In the genomic region with DNA sequence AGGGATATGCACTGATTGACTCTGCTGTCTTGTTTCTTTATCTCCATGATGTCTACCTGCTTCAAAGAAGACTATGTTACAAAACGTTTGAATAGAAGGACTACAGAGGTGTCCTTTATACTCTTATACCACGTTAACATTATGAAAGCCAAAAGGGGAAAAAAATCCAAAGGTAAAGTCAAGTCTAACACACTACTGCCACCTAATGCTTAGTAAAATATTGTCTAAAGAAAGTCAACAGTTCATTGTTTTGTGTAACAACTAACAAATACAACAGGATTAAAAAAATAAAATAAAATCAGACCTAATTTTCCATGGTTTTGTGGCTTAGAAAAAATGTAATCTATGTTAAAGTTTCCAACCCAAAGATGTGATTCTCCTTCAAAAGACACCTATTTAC, we compare ENCODE assay signal across 27 mouse cellular contexts. TPM values are rescaled to one million over a fixed set of nuclear protein-coding genes. Genes with fewer than 3 reads are reported as not detected.
DNase-seq lines count a peak whose midpoint lies in the region; ATAC-seq and TF ChIP-seq lines count a peak whose summit lies in the region.
"Had no signal": no experiment of that assay in that cellular context is flagged by ENCODE, and none has a peak within 500 bp of the region (broad histone marks: within the 10 kb centered on the region; RNA-seq: fewer than 3 reads in every experiment).

No protein-coding gene starts in this region.

- H3K9ac ChIP-seq in forebrain, embryonic 14.5 days (ENCODE audit: low read length) = no peak overlapping the region
- no peak overlapping the region for H3K9ac ChIP-seq in forebrain, embryonic 11.5 days (ENCODE audit: low read length)
- H3K9ac ChIP-seq in midbrain, embryonic 11.5 days (ENCODE audit: low read length) = no peak overlapping the region
- no peak overlapping the region for H3K9ac ChIP-seq in stomach, postnatal 0 days (ENCODE audit: low read length)
- H3K9ac ChIP-seq: embryonic facial prominence, embryonic 13.5 days; forebrain, embryonic 13.5 days; kidney, embryonic 15.5 days; limb, embryonic 13.5 days; liver, embryonic 14.5 days; lung, embryonic 14.5 days had no signal

- no peak for TF ChIP-seq POLR2A in kidney, adult 2 months (IDR thresholded peaks at IDR 0.05; ENCODE audit: low read depth, low read length)

- no peak for TF ChIP-seq EP300 in stomach, postnatal 0 days (optimal IDR thresholded peaks at IDR 0.05)

- no peak overlapping the region for H3K4me2 ChIP-seq in forebrain, embryonic 14.5 days (ENCODE audit: low read length)
- no peak overlapping the region for H3K4me2 ChIP-seq in forebrain, embryonic 11.5 days (ENCODE audit: low read depth, low read length, severe bottlenecking)
- no peak overlapping the region for H3K4me2 ChIP-seq in midbrain, embryonic 11.5 days
- H3K4me2 ChIP-seq in stomach, postnatal 0 days (replicated peaks; ENCODE audit: low read depth) = no peak overlapping the region
- H3K4me2 ChIP-seq: embryonic facial prominence, embryonic 13.5 days; forebrain, embryonic 13.5 days; heart, embryonic 11.5 days; kidney, embryonic 15.5 days; limb, embryonic 13.5 days; lung, embryonic 14.5 days had no signal

- H3K27ac ChIP-seq in forebrain, embryonic 14.5 days (ENCODE audit: low read depth, low read length) = no peak overlapping the region
- no peak overlapping the region for H3K27ac ChIP-seq in forebrain, embryonic 11.5 days (ENCODE audit: low read depth, low read length)
- no peak overlapping the region for H3K27ac ChIP-seq in kidney, adult 2 months (ENCODE audit: insufficient read depth, low read depth, low read length)
- H3K27ac ChIP-seq in midbrain, embryonic 11.5 days (ENCODE audit: low read depth, low read length) = no peak overlapping the region
- no peak overlapping the region for H3K27ac ChIP-seq in midbrain, embryonic 10.5 days (replicated peaks)
- no peak overlapping the region for H3K27ac ChIP-seq in stomach, postnatal 0 days (replicated peaks)
- H3K27ac ChIP-seq: embryonic facial prominence, embryonic 13.5 days; forebrain, embryonic 13.5 days; hindbrain, embryonic 10.5 days; kidney, embryonic 15.5 days; limb, embryonic 13.5 days; liver, embryonic 14.5 days had no signal

- H3K36me3 ChIP-seq in forebrain, embryonic 14.5 days (ENCODE audit: control insufficient read depth, insufficient read depth, low read length) = no peaks in the 10 kb centered on the region
- H3K36me3 ChIP-seq in forebrain, embryonic 11.5 days (ENCODE audit: control insufficient read depth, insufficient read depth, low read length) = no peaks in the 10 kb centered on the region
- H3K36me3 ChIP-seq in kidney, adult 2 months (ENCODE audit: control insufficient read depth, insufficient read depth, low read length) = no peaks in the 10 kb centered on the region
- no peaks in the 10 kb centered on the region for H3K36me3 ChIP-seq in midbrain, embryonic 11.5 days (ENCODE audit: control insufficient read depth, insufficient read depth, low read length)
- peaks cover 7% of the 10 kb centered on the region; the same call in 1 of the 2 replicates for H3K36me3 ChIP-seq in midbrain, embryonic 10.5 days
- H3K36me3 ChIP-seq in stomach, postnatal 0 days (ENCODE audit: control insufficient read depth, insufficient read depth, low read length) = no peaks in the 10 kb centered on the region
- H3K36me3 ChIP-seq: embryonic facial prominence, embryonic 13.5 days; hindbrain, embryonic 10.5 days; kidney, embryonic 15.5 days; limb, embryonic 13.5 days had no signal

- ATAC-seq in forebrain, embryonic 14.5 days = no peak
- ATAC-seq in forebrain, embryonic 11.5 days (replicated peaks; ENCODE audit: low FRiP score) = no peak
- no peak for ATAC-seq in midbrain, embryonic 11.5 days (ENCODE audit: low FRiP score)
- ATAC-seq in stomach, postnatal 0 days (ENCODE audit: low FRiP score, low TSS enrichment) = no peak
- ATAC-seq: forebrain, embryonic 13.5 days; inflammation-experienced regulatory T-cells, adult 6 months; midbrain, embryonic 16.5 days had no signal

- no peaks in the 10 kb centered on the region for H3K4me1 ChIP-seq in forebrain, embryonic 14.5 days (ENCODE audit: control insufficient read depth, insufficient read depth, low read length)
- H3K4me1 ChIP-seq in forebrain, embryonic 11.5 days (replicated peaks; ENCODE audit: control insufficient read depth, insufficient read depth, low read length) = peaks cover 5% of the 10 kb centered on the region; the same call in 1 of the 2 replicates
- peaks cover 2% of the 10 kb centered on the region; the same call in 1 of the 2 replicates for H3K4me1 ChIP-seq in kidney, adult 2 months (ENCODE audit: control insufficient read depth, insufficient read depth, low read length)
- H3K4me1 ChIP-seq in midbrain, embryonic 11.5 days (ENCODE audit: control insufficient read depth, insufficient read depth, low read length) = peaks cover 5% of the 10 kb centered on the region
- H3K4me1 ChIP-seq in midbrain, embryonic 10.5 days = peaks cover 17% of the 10 kb centered on the region
- no peaks in the 10 kb centered on the region for H3K4me1 ChIP-seq in stomach, postnatal 0 days (replicated peaks; ENCODE audit: control insufficient read depth, insufficient read depth)
- H3K4me1 ChIP-seq: kidney, embryonic 15.5 days had no signal

- no peaks in the 10 kb centered on the region for H3K9me3 ChIP-seq in forebrain, embryonic 14.5 days (replicated peaks; ENCODE audit: control insufficient read depth, low read length)
- H3K9me3 ChIP-seq in forebrain, embryonic 11.5 days (ENCODE audit: control insufficient read depth, low read length) = no peaks in the 10 kb centered on the region
- no peaks in the 10 kb centered on the region; the same call in 1 of the 2 replicates for H3K9me3 ChIP-seq in midbrain, embryonic 11.5 days (ENCODE audit: control insufficient read depth, low read length)
- H3K9me3 ChIP-seq in midbrain, embryonic 10.5 days (replicated peaks) = 0 out of 2 replicates have a peak, but pooled peaks cover 4% of the 10 kb centered on the region
- H3K9me3 ChIP-seq in stomach, postnatal 0 days (ENCODE audit: control insufficient read depth, low read length) = no peaks in the 10 kb centered on the region
- H3K9me3 ChIP-seq: embryonic facial prominence, embryonic 13.5 days; forebrain, embryonic 13.5 days; G1E; kidney, embryonic 15.5 days; megakaryocyte, embryonic 14.5 days had no signal

- peak; percentile 10 for DNase-seq in forebrain, embryonic 14.5 days (ENCODE audit: low spot score)
- DNase-seq in forebrain, embryonic 11.5 days (ENCODE audit: low spot score) = no peak
- peak; percentile 3 for DNase-seq in kidney, adult 2 months
- no peak for DNase-seq in kidney, postnatal 4 days
- peak; percentile 45 for DNase-seq in midbrain, embryonic 11.5 days (ENCODE audit: low spot score, missing footprints)
- DNase-seq in midbrain, embryonic 10.5 days (ENCODE audit: low spot score) = no peak
- no peak for DNase-seq in stomach, postnatal 0 days (ENCODE audit: low spot score)
- no peak for DNase-seq in layer of hippocampus, adult 9-10 months (ENCODE audit: low spot score)
- DNase-seq: adrenal gland, adult 8-10 months; cerebellum, adult 18-20 months; cerebellum, postnatal 25 days; layer of hippocampus, postnatal 36 days; lung, embryonic 14.5 days; right cerebral cortex, postnatal 14 days; spleen, adult 18-20 months had no signal

- no peaks in the 10 kb centered on the region for H3K27me3 ChIP-seq in forebrain, embryonic 14.5 days (replicated peaks; ENCODE audit: control insufficient read depth, insufficient read depth, low read length)
- no peaks in the 10 kb centered on the region for H3K27me3 ChIP-seq in forebrain, embryonic 11.5 days (ENCODE audit: control insufficient read depth, insufficient read depth, low read length)
- no peaks in the 10 kb centered on the region for H3K27me3 ChIP-seq in kidney, adult 2 months (replicated peaks; ENCODE audit: control insufficient read depth, insufficient read depth, low read length)
- H3K27me3 ChIP-seq in midbrain, embryonic 11.5 days (ENCODE audit: control insufficient read depth, insufficient read depth, low read length) = no peaks in the 10 kb centered on the region
- H3K27me3 ChIP-seq in midbrain, embryonic 10.5 days (ENCODE audit: low read depth, poor library complexity, severe bottlenecking) = no peaks in the 10 kb centered on the region
- H3K27me3 ChIP-seq in stomach, postnatal 0 days (ENCODE audit: control insufficient read depth, insufficient read depth, low read length) = no peaks in the 10 kb centered on the region
- H3K27me3 ChIP-seq: embryonic facial prominence, embryonic 13.5 days; forebrain, embryonic 13.5 days; kidney, embryonic 15.5 days; limb, embryonic 13.5 days; megakaryocyte, embryonic 14.5 days had no signal

- H3K4me3 ChIP-seq in forebrain, embryonic 14.5 days (ENCODE audit: low read depth, low read length) = no peak overlapping the region
- no peak overlapping the region for H3K4me3 ChIP-seq in forebrain, embryonic 11.5 days (ENCODE audit: low read depth, low read length)
- H3K4me3 ChIP-seq in kidney, adult 2 months (ENCODE audit: insufficient read depth, low read depth, low read length) = no peak overlapping the region
- no peak overlapping the region for H3K4me3 ChIP-seq in midbrain, embryonic 11.5 days (ENCODE audit: low read depth, low read length)
- no peak overlapping the region for H3K4me3 ChIP-seq in midbrain, embryonic 10.5 days
- no peak overlapping the region for H3K4me3 ChIP-seq in stomach, postnatal 0 days (ENCODE audit: low read depth, low read length)
- H3K4me3 ChIP-seq: embryonic facial prominence, embryonic 13.5 days; erythroblast, embryonic 14.5 days; forebrain, embryonic 13.5 days; hindbrain, embryonic 10.5 days; kidney, embryonic 15.5 days; limb, embryonic 13.5 days; megakaryocyte, embryonic 14.5 days had no signal

- TF ChIP-seq CTCF in kidney, adult 2 months (conservative IDR thresholded peaks at IDR 0.05; ENCODE audit: insufficient read depth, insufficient read length, low read depth, low read length) = 0 out of 2 replicates have a peak, but pooled peaks have one; percentile 2
- TF ChIP-seq CTCF in stomach, postnatal 0 days (IDR thresholded peaks at IDR 0.05; ENCODE audit: low read depth) = peak; percentile 49

- 23% methylated on average over 2 of the region's 2 CpGs for WGBS in forebrain, embryonic 14.5 days
- 22% methylated on average over 2 of the region's 2 CpGs for WGBS in forebrain, embryonic 11.5 days
- 14% methylated on average over 2 of the region's 2 CpGs for WGBS in kidney, adult 2 months
- WGBS in midbrain, embryonic 11.5 days = 32% methylated on average over 2 of the region's 2 CpGs
- WGBS in midbrain, embryonic 10.5 days = 35% methylated on average over 2 of the region's 2 CpGs
- 22% methylated on average over 2 of the region's 2 CpGs for WGBS in stomach, postnatal 0 days

RNA-seq across cellular contexts. Expression of a gene that starts 15.3 kb away (rescaled TPM):
- polyA plus RNA-seq in forebrain, embryonic 14.5 days (2014; fragmentation: Nextera tagmentation; extraction: Ambion mirVana) = 35.2 and 37.0 TPM in 2 replicates
- 50.9 and 54.3 TPM in 2 replicates for polyA plus RNA-seq in forebrain, embryonic 11.5 days (2014; fragmentation: Nextera tagmentation; extraction: Ambion mirVana)
- 12.5 and 14.0 TPM in 2 replicates for polyA plus RNA-seq in kidney, adult 2 months (2012; rRNA removed)
- 47.7 and 55.4 TPM in 2 replicates for polyA plus RNA-seq in midbrain, embryonic 11.5 days (2014; fragmentation: Nextera tagmentation; extraction: Ambion mirVana)
- 54.3 and 54.6 TPM in 2 replicates for polyA plus RNA-seq in midbrain, embryonic 10.5 days (2016; fragmentation: Nextera tagmentation; extraction: Ambion mirVana)
- 24.9 TPM in 2 replicates for polyA plus RNA-seq in stomach, postnatal 0 days (2015; fragmentation: Nextera tagmentation; extraction: Ambion mirVana)

Comparison
In these comparisons a context has a peak if more than half of its experiments do, and no peak if none do; other contexts are left out.
1. DNase-seq: peak in forebrain, embryonic 14.5 days (single experiment), kidney, adult 2 months (single experiment) and midbrain, embryonic 11.5 days (single experiment); none in forebrain, embryonic 11.5 days (single experiment), kidney, postnatal 4 days (0 of 2), midbrain, embryonic 10.5 days (single experiment), stomach, postnatal 0 days (single experiment) and layer of hippocampus, adult 9-10 months (single experiment).